Mouse (Mus musculus) liver, embryonic 11.5 days (tissue): ENCODE measurements around the gene Pgp. TPM values are rescaled to one million over a fixed set of nuclear protein-coding genes. Genes with fewer than 3 reads are reported as not detected.
A peak's percentile ranks its signal among the peaks of the same experiment; 100 is the strongest.
"Not testable (repeated sequence)": the region's sequence is repeated elsewhere in the genome, so short reads cannot be mapped to it uniquely, and the experiment has no call there.

ENCODE experiments used
- ATAC-seq: fragments of 200-750 bp; cut with Nextera tagmentation; replicated peaks from 2 replicates; pipeline ENCODE4 v1.8.0; 2017; ENCODE audit warnings: moderate number of reproducible peaks, mild to moderate bottlenecking, moderate TSS enrichment, moderate library complexity; ENCODE audit not compliant: low FRiP score
- DNase-seq: peaks from one replicate; pipeline ENCODE4 v3.0.0-alpha.2; 2017; ENCODE audit warnings: low spot score
- H3K27ac ChIP-seq: fragments of 300-500 bp; sonication (generic); 2 replicates; pipeline ENCODE4 v1.5.1; 2014; ENCODE audit warnings: mild to moderate bottlenecking, low read depth, low read length, control low read depth
- H3K27me3 ChIP-seq: fragments of 300-500 bp; sonication (generic); replicated peaks from 2 replicates; pipeline ENCODE4 v1.6.1; 2014; ENCODE audit warnings: low read length, mixed read lengths; ENCODE audit not compliant: control insufficient read depth, insufficient read depth
- H3K36me3 ChIP-seq: fragments of 300-500 bp; sonication (generic); 2 replicates; pipeline ENCODE4 v1.6.1; 2014; ENCODE audit warnings: mild to moderate bottlenecking, low read length, moderate library complexity, mixed read lengths; ENCODE audit not compliant: control insufficient read depth, insufficient read depth
- H3K4me1 ChIP-seq: fragments of 300-500 bp; sonication (generic); replicated peaks from 2 replicates; pipeline ENCODE4 v1.6.1; 2014; ENCODE audit warnings: low read length, mixed read lengths; ENCODE audit not compliant: control insufficient read depth, insufficient read depth
- H3K4me2 ChIP-seq: fragments of 300-500 bp; sonication (generic); 2 replicates; pipeline ENCODE4 v1.6.1; 2014; ENCODE audit warnings: mild to moderate bottlenecking, control low read depth, moderate library complexity
- H3K4me3 ChIP-seq: fragments of 300-500 bp; sonication (generic); 2 replicates; pipeline ENCODE4 v1.5.1; 2014; ENCODE audit warnings: low read depth, low read length, control low read depth
- H3K9ac ChIP-seq: fragments of 300-500 bp; sonication (generic); 2 replicates; pipeline ENCODE4 v1.6.1; 2014; ENCODE audit warnings: low read depth, low read length, control low read depth
- H3K9me3 ChIP-seq: fragments of 300-500 bp; sonication (generic); 2 replicates; pipeline ENCODE4 v1.6.1; 2016; ENCODE audit warnings: low read length, inconsistent platforms, mixed read lengths; ENCODE audit not compliant: control insufficient read depth
- WGBS: fragments of 180-500 bp; shearing (Covaris S2); extraction: QIAGEN DNeasy Blood & Tissue Kit; methylation state at CpG from one replicate; pipeline ENCODE4 v1.1.7; 2014; 5-methylcytosine and 5-hydroxymethylcytosine counted together
- polyA plus RNA-seq: library from polyadenylated mRNA; unstranded; fragments of >200 nt; fragmentation: Nextera tagmentation; extraction: Ambion mirVana; gene quantifications from 2 replicates; pipeline ENCODE4 v1.2.1, GENCODE M21; 2014

Pgp gene
- polyA plus RNA-seq, 1 experiment from 2014 or later: 119 TPM

- no peak overlapping the region for H3K27ac ChIP-seq
Observed at GRCm38 (mm10) chr17:24453372-24453771, 16.8 kb upstream of the Pgp start.

DNA sequence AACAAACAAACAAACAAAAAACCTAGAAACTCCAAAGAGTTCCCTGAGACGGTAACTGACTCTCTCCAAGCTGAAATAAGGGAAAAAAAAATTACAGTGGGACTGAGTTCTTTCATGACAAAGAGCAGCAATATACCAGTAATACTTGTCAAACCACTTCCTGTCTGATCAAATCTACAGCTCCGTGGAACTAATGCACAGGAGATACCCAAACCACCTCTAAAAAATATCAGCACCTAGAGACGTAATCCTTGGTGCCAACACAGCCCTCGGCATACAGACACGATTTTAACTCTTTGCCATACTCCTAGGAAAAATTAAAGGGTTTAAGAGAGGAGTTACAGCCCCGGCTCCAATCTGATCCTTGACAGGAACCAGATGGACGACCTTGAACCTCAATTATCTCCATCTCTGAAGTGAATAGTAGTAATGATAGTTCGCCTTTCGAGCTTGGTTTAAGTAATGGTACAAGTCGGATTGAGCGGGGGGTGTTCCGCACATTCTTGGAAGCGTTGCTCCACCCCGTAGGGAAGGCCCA is 15.9 kb upstream of the Pgp start:
- H3K4me3 ChIP-seq: peak overlapping the region; percentile 86
- 5% methylated on average over 14 of the region's 14 CpGs for WGBS
- H3K9ac ChIP-seq: peak overlapping the region; percentile 98
- DNase-seq: no peak
- H3K36me3 ChIP-seq: peaks cover 17% of the 10 kb centered on the region
- no peaks in the 10 kb centered on the region for H3K27me3 ChIP-seq
- H3K9me3 ChIP-seq: no peaks in the 10 kb centered on the region
- H3K4me2 ChIP-seq: peak overlapping the region; percentile 90
- no peak for ATAC-seq
- peaks cover 11% of the 10 kb centered on the region for H3K4me1 ChIP-seq
- peak overlapping the region; percentile 99 for H3K27ac ChIP-seq

More at GRCm38 (mm10) chr17:24453372-24453771, 16.8 kb upstream of the Pgp start:
- DNase-seq: no peak
- no peak for ATAC-seq
- WGBS: 71% methylated on average over 2 of the region's 2 CpGs
- H3K36me3 ChIP-seq: peaks cover 22% of the 10 kb centered on the region
- H3K4me2 ChIP-seq: no peak overlapping the region
- H3K9ac ChIP-seq: no peak overlapping the region
- no peak overlapping the region for H3K4me3 ChIP-seq
- H3K9me3 ChIP-seq: no peaks in the 10 kb centered on the region
- H3K4me1 ChIP-seq: peaks cover 11% of the 10 kb centered on the region
- H3K27me3 ChIP-seq: no peaks in the 10 kb centered on the region

- DNase-seq: peak; percentile 98
- H3K9me3 ChIP-seq: no peaks in the 10 kb centered on the region
- peak overlapping the region; percentile 86 for H3K4me3 ChIP-seq
- H3K9ac ChIP-seq: peak overlapping the region; percentile 98
- peak overlapping the region; percentile 99 for H3K27ac ChIP-seq
- peaks cover 11% of the 10 kb centered on the region for H3K36me3 ChIP-seq
- H3K4me1 ChIP-seq: peaks cover 11% of the 10 kb centered on the region
- H3K4me2 ChIP-seq: peak overlapping the region; percentile 90
- ATAC-seq: peak; percentile 94
- under 1% methylated on average over 67 of the region's 67 CpGs for WGBS
- H3K27me3 ChIP-seq: no peaks in the 10 kb centered on the region
Observed at GRCm38 (mm10) chr17:24454756-24455522, 15.3 kb upstream of the Pgp start.

- H3K4me2 ChIP-seq: peak overlapping the region; percentile 51
- not testable (repeated sequence) for H3K36me3 ChIP-seq, H3K27me3 ChIP-seq, H3K9me3 ChIP-seq, DNase-seq
- H3K9ac ChIP-seq: peak overlapping the region; percentile 37; the same call in 1 of the 2 replicates
- WGBS: 45% methylated on average over 10 of the region's 10 CpGs
- H3K4me1 ChIP-seq: peaks cover 11% of the 10 kb centered on the region
- peak; percentile 2; the same call in 1 of the 2 replicates for ATAC-seq
- H3K27ac ChIP-seq: peak overlapping the region; percentile 64
- H3K4me3 ChIP-seq: peak overlapping the region; percentile 21; the same call in 1 of the 2 replicates
Observed at GRCm38 (mm10) chr17:24455523-24456206, 14.5 kb upstream of the Pgp start.

- no peak overlapping the region for H3K27ac ChIP-seq
- no peak overlapping the region for H3K9ac ChIP-seq
- DNase-seq (no peak), ATAC-seq (0 out of 2 replicates have a peak, but pooled peaks have one; percentile 47)
- no peak overlapping the region for H3K4me3 ChIP-seq
- no peaks in the 10 kb centered on the region for H3K4me1 ChIP-seq
- H3K9me3 ChIP-seq: no peaks in the 10 kb centered on the region
- 59% methylated on average over 2 of the region's 2 CpGs for WGBS
- no peaks in the 10 kb centered on the region for H3K27me3 ChIP-seq
- H3K36me3 ChIP-seq: no peaks in the 10 kb centered on the region
- H3K4me2 ChIP-seq: no peak overlapping the region
Observed at GRCm38 (mm10) chr17:24461580-24461979, 8.6 kb upstream of the Pgp start.

DNA sequence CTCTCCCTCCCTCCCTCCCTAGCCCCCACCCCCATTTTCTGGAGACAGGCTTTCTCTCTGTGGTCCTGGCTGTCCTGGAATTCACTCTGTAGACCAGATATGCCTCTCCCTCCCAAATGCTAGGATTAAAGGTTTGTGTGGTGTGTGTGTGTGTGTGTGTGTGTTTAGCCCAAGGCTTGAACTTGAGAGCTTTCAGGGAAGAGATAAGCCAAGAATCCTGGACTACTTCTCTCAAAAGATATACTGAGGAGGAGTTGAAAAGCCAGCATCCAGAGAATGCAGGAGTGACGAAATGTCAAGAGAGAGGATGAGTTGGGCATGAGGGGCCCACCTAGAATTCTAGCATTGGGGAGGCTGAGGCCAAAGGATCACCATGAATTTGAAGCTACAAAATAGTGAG is 7.3 kb upstream of the Pgp start:
- no peak overlapping the region for H3K9ac ChIP-seq
- H3K9me3 ChIP-seq: no peaks in the 10 kb centered on the region
- ATAC-seq (no peak), DNase-seq (no peak)
- no peak overlapping the region for H3K27ac ChIP-seq
- no peaks in the 10 kb centered on the region for H3K4me1 ChIP-seq
- H3K27me3 ChIP-seq: no peaks in the 10 kb centered on the region
- WGBS: 75% methylated on average over 1 of the region's 1 CpGs
- H3K4me2 ChIP-seq: no peak overlapping the region
- H3K36me3 ChIP-seq: no peaks in the 10 kb centered on the region
- H3K4me3 ChIP-seq: no peak overlapping the region

DNA sequence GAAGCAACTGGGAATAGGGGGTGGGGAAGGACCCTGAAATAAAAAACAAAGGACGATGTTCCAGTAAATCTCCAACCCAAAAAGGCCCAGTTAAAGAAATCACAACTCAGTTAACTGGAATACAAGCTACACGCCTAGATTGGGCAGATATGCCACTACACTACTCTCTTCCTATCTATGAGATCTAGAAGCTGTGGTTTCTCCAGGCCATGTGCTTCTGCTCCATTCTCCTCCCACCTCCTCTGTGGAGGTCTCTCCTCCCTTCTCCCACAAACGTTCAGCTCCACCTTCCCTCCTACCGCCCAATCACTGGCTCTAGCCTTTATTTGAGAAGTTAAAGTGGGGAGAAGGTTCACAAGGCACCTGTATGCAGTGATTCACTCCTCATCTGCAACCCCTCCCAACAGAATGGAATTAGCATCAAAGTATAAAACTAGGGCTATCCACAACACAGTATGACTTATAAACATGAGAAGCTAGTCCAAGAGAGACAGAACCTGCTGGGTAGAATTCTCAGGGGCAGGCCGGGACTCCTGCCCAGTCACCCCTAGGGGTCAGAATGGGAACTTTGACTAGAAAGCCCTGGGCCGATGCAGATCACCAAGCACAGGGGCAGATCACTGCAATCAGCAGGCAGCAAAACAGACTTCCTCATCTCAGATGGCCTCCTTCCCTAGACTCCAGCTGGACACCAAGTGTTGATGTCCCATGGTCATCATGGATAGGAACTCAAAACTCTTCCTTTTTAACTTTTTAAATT is 6.6 kb upstream of the Pgp start:
- no peak for ATAC-seq

DNA sequence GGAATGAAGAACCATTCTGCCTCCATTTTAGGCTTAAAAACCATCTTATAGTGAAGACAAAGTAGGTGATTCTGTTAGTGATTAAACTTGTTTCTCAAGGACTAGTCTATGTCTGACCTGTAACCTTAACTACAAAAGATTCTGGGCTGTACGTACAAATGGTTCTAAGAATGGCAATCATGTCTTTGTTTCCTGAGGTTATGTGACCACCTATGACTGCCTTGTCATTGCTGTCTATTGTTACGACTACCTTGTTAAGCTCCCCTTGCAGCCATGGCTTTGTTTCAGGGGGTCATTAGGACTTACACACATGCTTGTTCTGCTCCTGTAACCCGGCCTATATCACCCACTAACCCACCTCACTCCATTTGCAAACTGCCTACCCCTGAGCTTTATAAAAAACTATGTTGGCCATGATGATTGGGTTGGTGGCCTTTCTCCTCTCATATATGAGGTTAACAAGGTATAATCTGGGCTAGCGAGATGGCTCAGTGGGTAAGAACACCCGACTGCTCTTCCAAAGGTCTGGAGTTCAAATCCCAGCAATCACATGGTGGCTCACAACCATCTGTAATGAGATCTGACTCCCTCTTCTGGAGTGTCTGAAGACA is 1.5 kb upstream of the Pgp start:
- peaks cover 16% of the 10 kb centered on the region for H3K4me1 ChIP-seq
- no peak for ATAC-seq
- 96% methylated on average over 5 of the region's 5 CpGs for WGBS
- H3K27ac ChIP-seq: no peak overlapping the region
- H3K36me3 ChIP-seq: peaks cover 9% of the 10 kb centered on the region; the same call in 1 of the 2 replicates
- no peaks in the 10 kb centered on the region for H3K27me3 ChIP-seq
- no peak overlapping the region for H3K4me3 ChIP-seq
- H3K9ac ChIP-seq: no peak overlapping the region
- DNase-seq: no peak
- no peaks in the 10 kb centered on the region for H3K9me3 ChIP-seq
- H3K4me2 ChIP-seq: no peak overlapping the region

More for the DNA sequence above, 6.6 kb upstream of the Pgp start:
- Histone ChIP-seq H3K27ac (no peak overlapping the region), H3K9ac (no peak overlapping the region), H3K27me3 (no peaks in the 10 kb centered on the region), H3K4me1 (no peaks in the 10 kb centered on the region), H3K36me3 (no peaks in the 10 kb centered on the region), H3K4me2 (no peak overlapping the region), H3K9me3 (no peaks in the 10 kb centered on the region), H3K4me3 (no peak overlapping the region)
- no peak for DNase-seq
- 45% methylated on average over 6 of the region's 6 CpGs for WGBS
